Comparison of ENCODE assay signal across 15 mouse cellular contexts in the genomic region with DNA sequence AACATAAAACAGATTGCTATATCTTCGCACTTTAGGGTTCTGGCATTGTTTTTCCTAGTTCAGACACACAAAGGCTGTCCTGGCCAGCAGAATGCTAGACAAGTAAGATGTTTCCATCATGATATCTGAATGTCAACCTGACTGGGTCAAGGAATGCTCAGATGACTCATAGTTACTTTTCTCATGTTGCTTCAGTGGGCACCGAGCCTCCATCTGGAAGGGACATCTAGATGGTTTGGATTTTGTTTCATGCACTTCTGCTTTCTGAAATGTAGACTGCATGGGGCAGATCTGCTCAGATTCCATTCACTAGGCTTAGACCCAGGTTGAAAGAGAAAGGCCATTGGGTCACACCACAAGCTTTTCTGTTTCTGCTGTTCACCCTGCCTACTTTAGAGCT.
"Had no signal": no experiment of that assay in that cellular context is flagged by ENCODE, and none has a peak within 500 bp of the region (broad histone marks: within the 10 kb centered on the region; RNA-seq: fewer than 3 reads in every experiment).

No protein-coding gene starts in this region.

- DNase-seq: heart, adult 11 months; heart, adult 2 months; heart, postnatal 14 days; heart, postnatal 36 days; kidney, adult 11 months; kidney, adult 2 months; kidney, adult 9 months; kidney, postnatal 14 days; kidney, postnatal 36 days; layer of hippocampus, adult 9-11 months; layer of hippocampus, postnatal 36 days; left cerebral cortex, postnatal 4 days had no signal

- ATAC-seq: hindbrain, postnatal 0 days; intestine, embryonic 16.5 days; liver, embryonic 12.5 days had no signal
